Mouse (Mus musculus): ENCODE results near the gene Osbpl8.
"Not testable (repeated sequence)": the region's sequence is repeated elsewhere in the genome, so short reads cannot be mapped to it uniquely, and the experiment has no call there.

The Osbpl8 gene

DNA sequence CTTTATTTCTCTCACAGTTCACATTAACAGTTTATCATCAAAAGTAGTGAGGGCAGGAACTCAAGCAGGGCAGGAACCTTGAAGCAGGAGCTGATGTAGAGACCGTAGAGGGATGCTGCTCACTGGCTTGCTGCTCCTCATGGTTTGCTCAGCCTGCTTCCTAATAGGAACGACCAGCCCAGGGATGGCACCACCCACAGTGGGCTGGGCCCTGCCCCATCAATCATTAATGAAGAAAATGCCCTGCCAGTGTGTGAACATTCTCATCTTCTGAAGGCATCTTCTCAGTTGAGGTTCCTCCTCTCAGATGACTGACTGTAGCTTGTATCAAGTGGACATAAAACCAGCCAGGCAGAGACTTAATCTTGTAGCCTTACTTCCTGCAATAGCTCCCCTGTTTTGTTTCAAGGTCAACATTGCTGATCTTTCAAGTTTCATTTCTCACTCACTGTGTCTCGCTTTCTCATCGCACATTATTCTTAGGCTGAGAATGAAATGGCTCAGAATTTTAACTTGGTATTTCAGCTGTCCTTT, 24.5 kb downstream of the Osbpl8 start:
- peak; percentile 73 to 78 for DNase-seq

- no peak for DNase-seq
Observed at GRCm38 (mm10) chr10:111190110-111190795, 25.7 kb downstream of the Osbpl8 start.

GRCm38 (mm10) chr10:111193536-111193935, 29.0 kb downstream of the Osbpl8 start:
- DNase-seq = no peak

DNA sequence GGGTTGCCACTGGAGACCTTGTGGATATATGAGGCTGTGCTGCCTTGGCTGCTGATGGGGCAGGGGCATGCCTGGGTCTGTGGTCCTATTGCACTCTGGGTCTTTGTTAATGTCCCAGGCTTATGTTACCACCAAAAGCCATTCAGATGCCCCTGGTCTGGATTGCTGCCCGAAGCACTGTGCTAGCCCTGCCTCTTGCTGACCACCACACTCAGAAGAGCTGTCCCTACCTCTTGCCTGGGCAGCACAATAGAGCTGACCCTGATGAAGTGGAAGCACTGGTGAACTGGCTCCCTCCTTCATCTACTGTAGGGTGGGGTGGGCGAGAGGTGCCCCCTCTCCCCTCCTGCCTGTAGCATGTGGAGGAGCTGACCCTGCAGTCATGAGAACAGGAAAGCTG, 31.6 kb downstream of the Osbpl8 start:
- DNase-seq = no peak

GRCm38 (mm10) chr10:111198705-111199104, 34.2 kb downstream of the Osbpl8 start:
- not testable (repeated sequence) for DNase-seq

GRCm38 (mm10) chr10:111201120-111201519, 36.6 kb downstream of the Osbpl8 start:
- DNase-seq = no peak

GRCm38 (mm10) chr10:111201666-111202065, 37.1 kb downstream of the Osbpl8 start:
- no peak for DNase-seq

DNA sequence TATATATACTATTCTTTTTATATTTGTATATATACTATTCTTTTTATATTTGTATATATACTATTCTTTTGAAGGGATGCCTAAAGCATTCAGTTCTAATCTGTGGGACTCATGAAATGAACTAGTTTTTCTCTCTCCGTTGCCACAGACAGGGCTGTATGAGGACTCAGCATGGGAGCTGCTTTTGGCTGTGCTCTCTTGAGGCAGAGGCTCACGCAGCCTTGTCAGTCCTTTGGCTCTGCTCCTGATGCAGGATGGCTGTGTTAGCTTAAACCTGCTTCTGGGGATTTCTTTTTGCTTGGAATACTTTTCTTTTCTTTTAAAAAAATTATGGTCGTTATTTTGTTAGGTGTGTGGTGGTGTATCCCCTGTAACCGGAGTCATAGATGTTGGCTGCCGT, 39.5 kb downstream of the Osbpl8 start:
- DNase-seq = no peak

DNA sequence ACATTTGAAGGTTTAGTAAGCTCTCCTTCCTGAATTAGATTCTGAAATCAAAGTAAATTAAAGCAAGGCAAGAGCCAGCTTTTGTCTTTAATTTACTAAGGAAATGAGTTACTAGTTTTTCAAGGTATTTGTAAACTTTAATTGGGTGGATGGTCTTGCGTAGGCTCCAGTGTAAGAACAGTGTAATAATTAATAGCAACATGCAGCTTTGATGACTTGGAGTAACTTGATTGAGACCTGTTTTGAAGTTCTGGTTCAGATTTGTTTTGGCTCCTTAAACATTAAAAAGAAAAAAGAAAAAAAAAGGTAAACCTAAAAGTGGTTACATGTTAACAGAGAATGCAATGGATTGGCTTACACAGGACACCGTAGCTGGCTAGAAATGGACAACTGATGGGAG, 40.9 kb downstream of the Osbpl8 start:
- no peak for DNase-seq

- DNase-seq = no peak
Observed at GRCm38 (mm10) chr10:111207386-111207785, 42.8 kb downstream of the Osbpl8 start.

GRCm38 (mm10) chr10:111214084-111214483, 49.5 kb downstream of the Osbpl8 start:
- DNase-seq = no peak

GRCm38 (mm10) chr10:111214696-111215095, 50.1 kb downstream of the Osbpl8 start:
- no peak for DNase-seq

- DNase-seq = no peak
Observed at GRCm38 (mm10) chr10:111215572-111215971, 51.0 kb downstream of the Osbpl8 start.

DNA sequence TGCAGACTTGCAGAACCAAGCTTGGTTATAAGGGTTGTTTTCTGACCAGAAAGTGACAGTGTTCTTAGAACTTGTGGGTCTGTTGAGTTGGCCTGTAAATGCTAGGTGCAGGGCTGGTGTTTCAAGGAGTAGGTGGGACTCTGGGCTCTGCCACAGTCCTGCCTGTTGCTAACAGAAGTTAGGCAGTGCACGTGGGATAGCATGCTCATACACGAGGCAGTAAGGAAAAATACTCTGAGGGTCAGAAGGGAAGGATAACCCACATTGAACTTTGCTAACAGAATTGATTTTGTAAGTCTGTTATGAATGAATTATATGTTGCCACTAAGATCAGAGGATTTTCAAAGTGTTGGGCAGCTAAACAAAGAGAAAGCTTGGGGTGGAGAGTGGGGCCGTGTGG, 51.6 kb downstream of the Osbpl8 start:
- no peak for DNase-seq

- no peak for DNase-seq
Observed at GRCm38 (mm10) chr10:111222535-111222934, 58.0 kb downstream of the Osbpl8 start.

DNA sequence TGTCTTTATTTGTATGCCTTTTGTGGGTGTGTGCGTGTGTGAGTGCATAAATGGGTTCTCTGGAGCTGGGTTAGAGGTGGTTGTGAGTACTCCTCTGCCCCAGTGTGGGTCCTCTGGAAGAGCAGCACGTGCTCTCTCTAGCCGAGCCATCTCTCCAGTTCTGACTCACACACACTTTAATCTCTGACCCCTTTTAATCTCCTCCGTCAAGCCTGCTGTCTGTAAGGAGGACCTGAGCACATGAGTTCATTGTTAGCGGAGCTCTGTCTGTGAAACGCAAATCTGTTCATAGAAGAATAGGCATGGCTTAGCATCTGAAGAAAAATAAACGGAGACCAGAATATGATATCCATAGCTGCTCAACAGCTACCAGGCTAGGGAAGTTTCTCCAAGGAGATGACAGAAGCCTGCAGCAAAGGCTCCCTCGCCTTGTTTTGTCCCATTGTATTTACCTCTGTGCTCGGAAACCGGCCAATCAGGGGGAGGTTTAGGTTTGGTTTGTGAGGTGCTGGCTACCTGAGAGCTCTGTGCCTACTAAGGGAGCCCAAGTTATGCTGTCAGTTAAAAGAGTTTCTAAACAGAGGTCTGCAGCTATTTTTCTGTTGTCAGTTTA, 58.8 kb downstream of the Osbpl8 start:
- DNase-seq = peak in 1 of 2 experiments; percentile 50

GRCm38 (mm10) chr10:111224696-111225095, 60.1 kb downstream of the Osbpl8 start:
- no peak for DNase-seq

DNA sequence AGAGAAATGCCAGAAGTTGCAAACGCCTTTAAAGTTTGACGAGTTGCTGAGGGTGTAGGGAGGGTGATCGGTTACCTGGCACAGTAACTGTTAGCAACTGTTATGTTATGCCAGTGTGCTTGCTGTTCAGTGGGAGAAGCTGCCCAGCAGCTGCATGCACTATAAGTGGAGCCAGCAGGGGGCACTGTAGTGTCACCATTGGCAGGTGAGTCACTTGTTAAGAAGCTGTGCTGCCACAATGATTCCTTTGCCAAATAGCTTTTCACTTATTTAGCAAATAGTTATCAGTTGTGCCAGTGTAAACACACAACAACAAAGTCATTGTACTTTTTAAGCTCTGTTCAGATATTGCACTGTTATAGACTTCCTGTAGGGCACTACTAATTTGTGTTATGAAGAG, 62.0 kb downstream of the Osbpl8 start:
- DNase-seq = peak; percentile 88 to 95

DNA sequence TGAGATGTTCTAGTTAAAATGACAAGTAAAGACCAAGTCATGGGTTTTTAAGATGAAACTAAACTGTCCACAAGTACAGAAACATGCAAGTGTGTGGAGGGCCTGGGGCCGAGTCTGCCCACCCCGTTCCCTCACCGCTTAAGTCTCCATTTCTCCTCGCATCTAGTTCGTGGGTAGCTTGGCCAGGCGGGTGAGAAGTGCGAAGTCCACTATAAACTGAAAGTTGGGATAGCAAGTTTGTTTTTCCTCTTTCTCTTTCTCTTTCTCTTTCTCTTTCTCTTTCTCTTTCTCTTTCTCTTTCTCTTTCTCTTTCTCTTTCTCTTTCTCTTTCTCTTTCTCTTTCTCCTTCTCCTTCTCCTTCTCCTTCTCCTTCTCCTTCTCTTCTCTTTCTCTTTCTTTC, 67.7 kb downstream of the Osbpl8 start:
- not testable (repeated sequence) for DNase-seq

DNA sequence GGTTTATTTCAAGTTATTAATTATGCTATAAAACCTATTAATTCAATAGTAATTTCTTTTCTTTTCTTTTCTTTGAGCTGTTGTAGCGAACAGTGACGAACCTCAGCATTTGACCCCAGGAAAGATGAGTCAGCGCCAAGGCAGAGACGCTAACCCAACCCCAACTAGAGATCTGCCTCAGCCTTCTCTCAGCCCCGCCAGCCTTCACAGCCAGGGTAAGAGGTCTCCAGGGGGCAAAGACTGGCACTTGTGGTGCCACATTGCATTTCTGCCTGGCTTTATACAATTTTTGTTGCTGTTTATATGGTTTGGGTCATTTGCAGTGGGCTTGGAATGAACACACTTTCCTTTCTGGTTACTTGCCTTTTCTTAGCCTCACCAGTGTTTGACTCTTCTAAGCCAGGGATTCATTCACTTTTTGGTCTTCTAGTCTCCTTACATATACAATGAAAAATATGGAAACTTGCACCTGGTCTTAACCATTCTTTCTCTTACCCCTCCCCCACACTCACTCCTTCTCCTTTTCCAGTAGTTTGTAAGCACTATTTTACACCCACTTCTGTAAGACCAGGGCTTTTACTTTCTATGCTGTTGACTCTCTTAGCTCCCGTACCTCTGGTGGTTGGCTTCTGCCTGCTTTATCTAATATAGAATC, 69.1 kb downstream of the Osbpl8 start:
- no peak for DNase-seq

- no peak for DNase-seq
Observed at GRCm38 (mm10) chr10:111234450-111235288, 70.1 kb downstream of the Osbpl8 start.

DNA sequence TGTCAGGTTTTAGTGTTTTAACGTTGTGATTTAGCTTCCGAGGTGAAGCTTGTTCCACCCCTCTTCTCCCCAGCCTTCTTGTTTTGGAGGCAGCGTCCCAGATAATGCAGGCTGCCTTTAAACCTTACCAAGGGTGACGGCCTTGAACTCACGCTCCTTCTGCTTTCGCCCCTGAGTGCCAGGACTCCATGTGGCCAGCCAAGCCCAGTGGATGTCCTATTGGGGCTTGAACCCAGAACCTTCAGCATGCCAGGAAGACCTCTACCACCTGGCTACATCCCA, 70.7 kb downstream of the Osbpl8 start:
- no peak for DNase-seq

- DNase-seq = no peak
Observed at GRCm38 (mm10) chr10:111237434-111237833, 72.9 kb downstream of the Osbpl8 start.
